ENCODE assay signal across 8 mouse cellular contexts in the genomic region with DNA sequence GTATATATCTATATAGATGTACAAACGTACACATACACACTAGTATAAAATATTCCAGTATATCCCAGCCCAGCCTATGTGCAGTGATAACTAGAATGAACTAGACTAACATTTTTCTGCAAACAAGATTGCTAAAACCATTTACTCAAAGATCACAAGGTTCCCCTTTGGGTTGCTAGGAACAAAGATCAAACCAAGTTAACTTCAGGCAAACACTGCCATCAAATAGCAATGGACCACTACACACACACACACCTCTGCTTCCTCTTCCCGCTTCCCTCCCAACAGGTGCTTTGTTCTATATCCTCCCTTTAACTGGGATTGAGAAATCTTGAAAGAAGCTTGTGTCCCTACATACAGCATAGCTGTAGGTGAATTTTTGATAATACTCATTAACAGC. TPM values are rescaled to one million over a fixed set of nuclear protein-coding genes. Genes with fewer than 3 reads are reported as not detected.
DNase-seq lines count a peak whose midpoint lies in the region; ATAC-seq and TF ChIP-seq lines count a peak whose summit lies in the region.

No protein-coding gene starts in this region.

- H3K36me3 ChIP-seq in forebrain, embryonic 12.5 days (replicated peaks) = no peaks in the 10 kb centered on the region; the same call in 1 of the 2 replicates
- peaks cover 3% of the 10 kb centered on the region for H3K36me3 ChIP-seq in forebrain, embryonic 14.5 days (ENCODE audit: control insufficient read depth, insufficient read depth, low read length)
- H3K36me3 ChIP-seq in liver, embryonic 15.5 days (replicated peaks) = peaks cover 33% of the 10 kb centered on the region

- H3K9me3 ChIP-seq in forebrain, embryonic 12.5 days = no peaks in the 10 kb centered on the region
- no peaks in the 10 kb centered on the region for H3K9me3 ChIP-seq in forebrain, embryonic 14.5 days (replicated peaks; ENCODE audit: control insufficient read depth, low read length)
- no peaks in the 10 kb centered on the region for H3K9me3 ChIP-seq in liver, embryonic 15.5 days (replicated peaks)

- H3K4me2 ChIP-seq in forebrain, embryonic 12.5 days = 0 out of 2 replicates have a peak overlapping the region, but pooled peaks have one; percentile 1
- H3K4me2 ChIP-seq in forebrain, embryonic 14.5 days (ENCODE audit: low read length) = no peak overlapping the region
- peak overlapping the region; percentile 66 for H3K4me2 ChIP-seq in liver, embryonic 15.5 days

- no peaks in the 10 kb centered on the region for H3K27me3 ChIP-seq in forebrain, embryonic 12.5 days
- H3K27me3 ChIP-seq in forebrain, embryonic 14.5 days (replicated peaks; ENCODE audit: control insufficient read depth, insufficient read depth, low read length) = no peaks in the 10 kb centered on the region
- no peaks in the 10 kb centered on the region for H3K27me3 ChIP-seq in liver, embryonic 15.5 days

- H3K4me1 ChIP-seq in forebrain, embryonic 12.5 days = peaks cover 16% of the 10 kb centered on the region
- peaks cover 11% of the 10 kb centered on the region for H3K4me1 ChIP-seq in forebrain, embryonic 14.5 days (ENCODE audit: control insufficient read depth, insufficient read depth, low read length)
- H3K4me1 ChIP-seq in bone marrow, adult 2 months (ENCODE audit: control insufficient read depth, insufficient read depth, low read length) = no peaks in the 10 kb centered on the region; the same call in 1 of the 2 replicates
- H3K4me1 ChIP-seq in liver, embryonic 15.5 days (replicated peaks) = peaks cover 42% of the 10 kb centered on the region

- WGBS in forebrain, embryonic 12.5 days = 92% methylated on average over 2 of the region's 2 CpGs
- 86% methylated on average over 2 of the region's 2 CpGs for WGBS in forebrain, embryonic 14.5 days
- 62% methylated on average over 2 of the region's 2 CpGs for WGBS in bone marrow, adult 2 months
- 71% methylated on average over 2 of the region's 2 CpGs for WGBS in liver, embryonic 15.5 days (ENCODE audit: insufficient replicate concordance)

- H3K4me3 ChIP-seq in forebrain, embryonic 12.5 days (replicated peaks) = no peak overlapping the region
- no peak overlapping the region for H3K4me3 ChIP-seq in forebrain, embryonic 14.5 days (ENCODE audit: low read depth, low read length)
- 0 out of 2 replicates have a peak overlapping the region, but pooled peaks have one; percentile 8 for H3K4me3 ChIP-seq in layer of hippocampus, adult 2 months
- peak overlapping the region; percentile 42 for H3K4me3 ChIP-seq in bone marrow, adult 2 months (replicated peaks; ENCODE audit: control insufficient read depth, low read depth, low read length)
- peak overlapping the region; percentile 53 for H3K4me3 ChIP-seq in liver, embryonic 15.5 days (replicated peaks)

- no peak for TF ChIP-seq CTCF in layer of hippocampus, adult 2 months (conservative IDR thresholded peaks at IDR 0.05)
- TF ChIP-seq CTCF in bone marrow, adult 2 months (IDR thresholded peaks at IDR 0.05; ENCODE audit: control insufficient read depth, insufficient read depth, low read length) = no peak

- TF ChIP-seq POLR2A in bone marrow, adult 2 months (IDR thresholded peaks at IDR 0.05; ENCODE audit: borderline replicate concordance, control insufficient read depth, low read depth, low read length) = no peak

- no peak overlapping the region for H3K27ac ChIP-seq in forebrain, embryonic 12.5 days
- no peak overlapping the region for H3K27ac ChIP-seq in forebrain, embryonic 14.5 days (ENCODE audit: low read depth, low read length)
- no peak overlapping the region for H3K27ac ChIP-seq in layer of hippocampus, adult 2 months
- H3K27ac ChIP-seq in bone marrow, adult 2 months (ENCODE audit: control insufficient read depth, insufficient read depth, low read depth, low read length, poor library complexity) = no peak overlapping the region
- peak overlapping the region; percentile 54 for H3K27ac ChIP-seq in liver, embryonic 15.5 days (replicated peaks)

- no peak for DNase-seq in forebrain, embryonic 14.5 days (ENCODE audit: low spot score)
- no peak for DNase-seq in layer of hippocampus, adult 2 months (ENCODE audit: low spot score in 2 of 2)
- no peak for DNase-seq in layer of hippocampus, adult 11-12 months (ENCODE audit: low spot score)
- DNase-seq in cerebellum, postnatal 4 days (ENCODE audit: low spot score in 2 of 2) = no peak
- no peak for DNase-seq in cerebellum, postnatal 25 days

- ATAC-seq in forebrain, embryonic 12.5 days (ENCODE audit: low FRiP score) = no peak
- no peak for ATAC-seq in forebrain, embryonic 14.5 days
- ATAC-seq in liver, embryonic 15.5 days (ENCODE audit: insufficient read depth) = no peak

- no peak overlapping the region; the same call in 1 of the 2 replicates for H3K9ac ChIP-seq in forebrain, embryonic 12.5 days
- no peak overlapping the region for H3K9ac ChIP-seq in forebrain, embryonic 14.5 days (ENCODE audit: low read length)
- H3K9ac ChIP-seq in liver, embryonic 15.5 days = peak overlapping the region; percentile 54

RNA-seq across cellular contexts. Expression of a gene that starts 3.0 kb away (rescaled TPM):
- polyA plus RNA-seq in forebrain, embryonic 12.5 days (2016; fragmentation: Nextera tagmentation; extraction: Ambion mirVana) = 64.9 and 71.6 TPM in 2 replicates
- 55.2 and 63.8 TPM in 2 replicates for polyA plus RNA-seq in forebrain, embryonic 14.5 days (2014; fragmentation: Nextera tagmentation; extraction: Ambion mirVana)
- total RNA-seq in layer of hippocampus, adult 2 months (2021) = 10 to 100 TPM; 87.7 to 92.2 TPM
- 67.9 and 113 TPM in 2 replicates for polyA plus RNA-seq in bone marrow, adult 2 months (2011; ENCODE audit: insufficient read depth, insufficient read length, low replicate concordance, missing spikeins)
- polyA plus RNA-seq in liver, embryonic 15.5 days (2015; fragmentation: Nextera tagmentation; extraction: Ambion mirVana) = 55.4 and 56.1 TPM in 2 replicates

RNA-seq across cellular contexts. Expression of a gene that starts 12.4 kb away (rescaled TPM):
- 8.3 and 9.7 TPM in 2 replicates for polyA plus RNA-seq in forebrain, embryonic 12.5 days (2016; fragmentation: Nextera tagmentation; extraction: Ambion mirVana)
- 5.2 and 5.7 TPM in 2 replicates for polyA plus RNA-seq in forebrain, embryonic 14.5 days (2014; fragmentation: Nextera tagmentation; extraction: Ambion mirVana)
- 10 to 100 TPM in 1 of 2 experiments, 1 to 10 TPM in 1; 8.9 to 11.5 TPM for total RNA-seq in layer of hippocampus, adult 2 months (2021)
- 4.3 and 8.1 TPM in 2 replicates for polyA plus RNA-seq in bone marrow, adult 2 months (2011; ENCODE audit: insufficient read depth, insufficient read length, low replicate concordance, missing spikeins)
- 3.4 and 3.8 TPM in 2 replicates for polyA plus RNA-seq in liver, embryonic 15.5 days (2015; fragmentation: Nextera tagmentation; extraction: Ambion mirVana)

RNA-seq across cellular contexts. Expression of a gene that starts 12.5 kb away (rescaled TPM):
- 2.9 and 3.5 TPM in 2 replicates for polyA plus RNA-seq in forebrain, embryonic 12.5 days (2016; fragmentation: Nextera tagmentation; extraction: Ambion mirVana)
- polyA plus RNA-seq in forebrain, embryonic 14.5 days (2014; fragmentation: Nextera tagmentation; extraction: Ambion mirVana) = 3.8 and 4.4 TPM in 2 replicates
- total RNA-seq in layer of hippocampus, adult 2 months (2021) = 1 to 10 TPM; 7.4 to 7.5 TPM
- polyA plus RNA-seq in bone marrow, adult 2 months (2011; ENCODE audit: insufficient read depth, insufficient read length, low replicate concordance, missing spikeins) = 2.7 and 2.9 TPM in 2 replicates
- 1.2 and 1.6 TPM in 2 replicates for polyA plus RNA-seq in liver, embryonic 15.5 days (2015; fragmentation: Nextera tagmentation; extraction: Ambion mirVana)

RNA-seq across cellular contexts. Expression of a gene that starts 38.8 kb away (rescaled TPM):
- 4.8 and 5.8 TPM in 2 replicates for polyA plus RNA-seq in forebrain, embryonic 12.5 days (2016; fragmentation: Nextera tagmentation; extraction: Ambion mirVana)
- polyA plus RNA-seq in forebrain, embryonic 14.5 days (2014; fragmentation: Nextera tagmentation; extraction: Ambion mirVana) = 4.1 and 5.5 TPM in 2 replicates
- 1 to 10 TPM; 6.2 TPM for total RNA-seq in layer of hippocampus, adult 2 months (2021)
- 144 and 158 TPM in 2 replicates for polyA plus RNA-seq in bone marrow, adult 2 months (2011; ENCODE audit: insufficient read depth, insufficient read length, low replicate concordance, missing spikeins)
- polyA plus RNA-seq in liver, embryonic 15.5 days (2015; fragmentation: Nextera tagmentation; extraction: Ambion mirVana) = 246 and 274 TPM in 2 replicates

RNA-seq across cellular contexts. Expression of a gene that starts 48.3 kb away (rescaled TPM):
- polyA plus RNA-seq in forebrain, embryonic 12.5 days (2016; fragmentation: Nextera tagmentation; extraction: Ambion mirVana) = 10.5 and 10.7 TPM in 2 replicates
- polyA plus RNA-seq in forebrain, embryonic 14.5 days (2014; fragmentation: Nextera tagmentation; extraction: Ambion mirVana) = 10.5 and 12.1 TPM in 2 replicates
- 10 to 100 TPM in 1 of 2 experiments, 1 to 10 TPM in 1; 8.5 to 16.7 TPM for total RNA-seq in layer of hippocampus, adult 2 months (2021)
- polyA plus RNA-seq in bone marrow, adult 2 months (2011; ENCODE audit: insufficient read depth, insufficient read length, low replicate concordance, missing spikeins) = 39.1 and 41.7 TPM in 2 replicates
- 13.5 and 16.7 TPM in 2 replicates for polyA plus RNA-seq in liver, embryonic 15.5 days (2015; fragmentation: Nextera tagmentation; extraction: Ambion mirVana)

Comparison
In these comparisons a context has a peak if more than half of its experiments do, and no peak if none do; other contexts are left out.
1. H3K4me3 ChIP-seq: peak in layer of hippocampus, adult 2 months (single experiment), bone marrow, adult 2 months (single experiment) and liver, embryonic 15.5 days (single experiment); none in forebrain, embryonic 12.5 days (single experiment) and forebrain, embryonic 14.5 days (single experiment).